Mouse (Mus musculus) embryonic fibroblast, embryonic 13.5 days (primary cell): Measurements from ENCODE around the gene Ptprd.

Experiments
- CTCF ChIP-seq: IDR thresholded peaks from 2 replicates; pipeline ENCODE4 v1.5.1; 2011; ENCODE audit warnings: mild to moderate bottlenecking, control low read depth, low read length, moderate library complexity, borderline replicate concordance; ENCODE audit not compliant: insufficient read depth
- POLR2A ChIP-seq: IDR thresholded peaks from 2 replicates; pipeline ENCODE4 v1.6.1; 2011; ENCODE audit warnings: low read depth, mild to moderate bottlenecking, control low read depth, low read length, moderate library complexity

GRCm38 (mm10) chr4:76024502-76024821 lies 2187.3 kb downstream of the Ptprd start:
- TF ChIP-seq CTCF (no peak), POLR2A (no peak)
